Mouse (Mus musculus) layer of hippocampus, adult 9-10 months (tissue): ENCODE data around the gene Gpld1.
"Not testable (repeated sequence)": the region's sequence is repeated elsewhere in the genome, so short reads cannot be mapped to it uniquely, and the experiment has no call there.

Experiments
- DNase-seq: peaks from one replicate; pipeline ENCODE4 v3.0.0; 2022; ENCODE audit warnings: low spot score

Gene Gpld1

DNA sequence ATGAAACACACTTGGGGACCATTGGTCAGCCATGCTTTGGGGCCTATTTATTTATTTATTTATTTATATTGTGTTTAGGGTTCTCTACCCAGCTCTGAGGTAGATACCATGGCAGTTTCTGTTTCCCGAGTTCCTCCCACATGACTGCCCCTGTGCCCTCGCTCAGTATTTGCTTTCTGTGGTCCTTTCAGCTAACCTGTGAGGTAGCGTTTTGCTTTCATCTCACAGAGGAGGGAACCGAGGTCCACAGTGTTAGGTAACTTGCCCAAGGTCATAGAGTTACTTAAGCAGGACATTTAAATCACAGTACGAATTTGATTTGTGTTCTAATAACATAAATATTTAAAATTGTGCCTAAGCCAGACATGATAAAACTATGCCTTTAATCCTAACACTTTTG is 4.2 kb downstream of the Gpld1 start:
- DNase-seq = no peak

DNA sequence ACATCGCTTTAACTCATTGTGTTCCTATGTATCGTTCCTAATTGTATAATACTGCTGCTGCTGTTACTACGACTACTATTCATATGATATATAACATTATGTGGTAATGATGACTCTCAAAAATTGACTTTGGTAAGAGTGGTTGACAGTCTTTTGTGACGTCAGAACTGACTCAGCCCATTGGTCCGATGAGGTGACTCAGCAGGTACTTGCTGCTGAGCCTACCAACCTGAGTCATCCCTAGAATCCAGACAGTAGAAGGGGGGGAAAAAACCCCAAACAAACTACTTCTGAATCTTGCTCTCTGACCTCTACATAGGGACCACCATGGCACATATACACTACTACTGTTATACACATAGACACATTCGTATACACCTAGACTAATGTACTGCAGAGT is 5.9 kb downstream of the Gpld1 start:
- DNase-seq = no peak

DNA sequence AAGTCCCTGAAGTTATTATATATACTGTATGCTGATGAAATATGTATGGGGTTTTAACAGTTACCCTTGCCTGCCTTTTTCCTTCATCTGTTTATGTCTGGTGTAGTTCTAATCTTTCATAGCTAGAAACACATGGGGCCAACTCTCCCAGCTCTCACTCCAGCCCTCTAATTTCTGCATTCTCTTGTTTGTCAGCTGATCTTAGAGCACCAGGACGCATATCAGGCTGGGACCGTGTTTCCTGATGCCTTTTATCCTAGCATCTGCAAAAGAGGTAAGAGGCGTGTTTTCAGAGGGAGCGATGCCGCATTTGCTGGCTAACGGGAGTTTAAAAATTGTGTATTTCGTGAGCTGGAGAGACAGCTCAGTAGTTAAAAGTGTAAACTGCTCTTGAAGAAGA is 9.7 kb downstream of the Gpld1 start:
- DNase-seq = no peak

DNA sequence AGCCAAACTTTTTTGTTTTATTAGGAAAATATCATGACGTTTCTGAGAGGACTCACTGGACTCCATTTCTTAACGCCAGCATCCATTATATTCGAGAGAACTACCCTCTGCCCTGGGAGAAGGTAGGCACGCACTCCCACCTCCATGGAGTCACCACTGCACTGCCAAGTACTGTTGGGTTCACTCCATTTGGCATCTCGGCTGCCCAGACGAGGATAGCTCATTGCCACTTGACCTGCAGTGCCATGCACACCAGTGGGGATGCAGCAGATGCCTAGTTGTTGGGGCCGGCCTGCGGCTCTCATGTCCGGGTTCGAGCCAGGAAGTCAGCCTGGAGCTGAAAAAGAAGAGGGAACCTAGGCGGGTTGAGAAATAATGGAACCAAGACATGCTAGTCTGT is 12.1 kb downstream of the Gpld1 start:
- no peak for DNase-seq

DNA sequence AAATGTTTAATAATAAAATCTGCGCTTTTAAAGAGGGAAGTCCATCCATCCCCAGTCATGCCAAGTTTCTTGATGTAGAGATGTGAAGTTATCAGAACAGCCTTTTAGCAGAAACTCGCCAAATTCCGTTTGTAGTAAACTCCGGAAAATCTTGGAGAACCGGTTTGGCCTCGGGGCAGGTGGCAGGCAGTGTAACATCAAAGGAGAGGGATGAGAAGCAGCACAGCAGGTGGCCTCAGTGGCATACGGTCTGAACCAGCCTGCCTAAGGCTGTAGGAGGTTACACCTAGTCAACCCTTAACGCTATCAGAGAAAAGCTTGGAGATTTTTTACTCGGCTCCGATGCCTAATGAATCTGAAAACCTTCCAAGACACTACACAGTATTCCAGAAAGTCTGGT is 12.5 kb downstream of the Gpld1 start:
- DNase-seq = no peak

DNA sequence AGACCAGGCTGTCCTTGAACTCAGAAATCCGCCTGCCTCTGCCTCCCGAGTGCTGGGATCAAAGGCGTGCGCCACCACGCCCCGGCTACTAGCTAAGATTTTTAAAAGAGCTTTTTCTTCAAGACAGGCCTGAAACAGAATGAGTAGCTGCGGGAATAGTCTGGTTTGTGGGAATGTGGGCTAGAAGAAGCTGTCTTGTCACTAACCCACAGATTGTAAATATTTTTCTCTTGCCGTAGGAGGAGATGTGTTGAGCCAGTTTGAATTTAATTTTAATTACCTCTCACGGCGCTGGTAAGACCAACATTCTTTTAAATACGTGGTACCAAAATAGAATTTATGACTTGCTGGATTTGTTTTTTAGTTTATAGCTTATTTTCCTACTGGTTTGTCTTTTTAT is 15.7 kb downstream of the Gpld1 start:
- DNase-seq = no peak

DNA sequence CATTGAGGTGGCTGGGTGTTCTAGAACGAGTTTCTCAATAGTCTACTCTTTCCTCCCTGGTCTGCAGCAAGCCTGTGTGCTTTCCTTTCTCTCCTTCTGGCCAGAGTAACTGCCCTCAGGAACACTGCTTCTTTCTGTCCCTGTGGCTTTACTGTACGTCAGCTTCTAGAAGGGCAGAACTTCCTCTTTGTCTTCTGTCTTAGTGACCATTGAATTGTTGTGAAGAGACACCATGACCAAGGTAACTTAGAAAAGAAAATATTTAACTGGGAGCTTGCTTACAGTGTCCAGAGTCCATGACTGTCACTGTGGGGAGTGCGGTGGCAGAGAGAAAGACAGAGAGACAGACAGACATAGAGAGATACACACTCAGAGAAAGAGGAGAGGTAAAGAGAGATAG is 17.1 kb downstream of the Gpld1 start:
- DNase-seq = no peak

DNA sequence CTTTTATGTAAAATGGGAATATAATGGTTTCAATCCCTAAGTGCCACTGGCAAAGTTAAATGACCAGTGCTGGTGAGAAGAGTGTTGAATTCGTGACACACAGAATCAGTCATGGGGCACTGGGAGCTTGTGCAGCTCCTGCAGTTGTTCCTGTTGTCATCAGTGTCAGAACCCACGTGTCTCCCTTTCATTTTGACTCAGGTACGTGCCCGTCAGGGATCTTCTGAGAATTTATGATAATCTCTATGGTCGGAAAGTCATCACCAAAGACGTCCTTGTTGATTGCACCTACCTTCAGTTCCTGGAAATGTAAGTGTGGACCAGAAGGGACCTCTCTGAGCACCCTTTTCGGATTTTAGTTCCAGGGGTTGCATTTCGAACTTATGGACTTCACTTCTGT is 19.2 kb downstream of the Gpld1 start:
- no peak for DNase-seq

DNA sequence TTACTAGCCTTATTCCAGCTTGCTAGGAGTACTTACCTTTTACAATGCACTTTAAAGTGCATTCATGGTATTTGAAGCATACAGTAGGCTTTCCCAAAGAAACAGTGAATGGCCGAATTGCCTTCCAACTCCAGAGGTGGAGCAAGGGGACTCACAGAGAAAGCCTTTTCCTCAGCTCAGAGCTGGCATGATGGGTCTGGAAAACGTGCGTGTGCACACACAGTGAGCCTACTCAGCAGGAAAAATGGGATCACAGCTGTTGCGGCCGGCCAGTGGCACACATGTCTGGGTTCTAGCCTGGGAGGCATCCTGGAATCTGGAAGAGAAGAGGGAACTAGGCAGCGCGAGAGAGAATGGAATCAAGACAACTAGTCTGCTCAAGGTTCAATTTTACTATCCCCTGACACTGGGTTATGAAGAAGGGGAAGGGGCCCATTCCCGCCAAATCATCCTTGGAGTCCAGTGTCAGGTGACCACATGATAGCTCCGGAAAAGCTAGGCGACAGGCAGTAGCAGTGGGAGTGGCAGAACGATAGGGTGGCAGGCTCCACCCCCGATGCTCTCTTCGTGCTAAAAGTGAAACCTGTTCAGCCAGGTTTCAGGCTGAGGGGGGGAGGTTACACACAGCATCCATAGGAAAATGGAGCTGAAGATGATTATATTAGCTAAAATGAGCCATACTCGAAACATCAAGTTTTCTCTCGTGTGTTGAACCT is 22.3 kb downstream of the Gpld1 start:
- no peak for DNase-seq

DNA sequence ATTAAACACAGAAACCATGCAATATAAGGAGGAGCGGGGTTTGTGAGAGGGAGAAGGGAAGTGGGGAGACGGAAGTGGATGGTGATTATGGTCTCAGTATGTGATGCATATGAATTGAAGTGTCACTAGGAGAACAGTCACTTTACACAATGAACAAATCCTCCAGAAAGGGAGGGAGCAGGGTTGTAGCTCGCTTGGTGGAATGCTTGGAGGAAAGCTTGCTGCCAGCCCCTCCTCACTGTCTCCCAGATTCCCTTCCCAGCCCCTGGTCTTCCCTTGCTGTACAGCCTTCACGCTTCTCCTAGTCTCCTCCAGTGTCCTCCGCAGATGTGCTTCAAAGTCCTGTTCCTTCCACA is 22.9 kb downstream of the Gpld1 start:
- DNase-seq = no peak

DNA sequence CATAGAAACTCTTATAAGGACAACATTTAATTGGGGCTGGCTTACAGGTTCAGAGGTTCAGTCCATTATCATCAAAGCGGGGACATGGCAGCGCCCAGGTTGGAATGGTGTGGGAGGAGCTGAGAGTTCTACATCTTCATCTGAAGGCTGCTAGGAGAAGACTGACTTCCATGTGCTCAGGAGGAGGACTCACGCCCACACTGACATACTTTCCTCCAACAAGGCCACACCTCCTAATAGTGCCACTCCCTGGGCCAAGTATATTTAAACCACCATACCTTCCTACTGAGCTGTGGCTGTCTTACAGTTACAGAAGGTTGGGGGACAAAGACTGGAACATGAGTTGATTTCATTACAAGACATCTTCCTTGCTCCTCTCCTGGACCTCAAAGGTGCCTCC is 28.8 kb downstream of the Gpld1 start:
- not testable (repeated sequence) for DNase-seq

DNA sequence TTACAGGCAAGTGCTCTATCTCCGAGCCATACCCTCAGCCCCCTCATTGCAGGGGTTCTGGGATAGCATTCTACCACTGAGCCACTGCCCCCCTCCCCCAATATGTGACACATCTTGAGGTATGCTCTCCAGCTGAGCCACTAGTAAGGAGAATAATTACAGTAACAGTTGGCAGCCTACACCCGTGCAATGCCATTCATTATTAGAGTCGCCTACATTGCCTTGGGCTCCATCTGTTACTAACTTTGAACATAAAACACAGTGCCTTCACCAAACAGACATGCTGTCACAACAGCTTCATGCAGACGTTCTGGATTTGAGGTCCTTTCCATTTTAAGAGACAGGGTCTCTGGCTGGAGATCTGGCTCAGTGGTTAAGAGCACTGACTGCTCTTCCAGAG is 33.4 kb downstream of the Gpld1 start:
- peak; percentile 29 for DNase-seq

DNA sequence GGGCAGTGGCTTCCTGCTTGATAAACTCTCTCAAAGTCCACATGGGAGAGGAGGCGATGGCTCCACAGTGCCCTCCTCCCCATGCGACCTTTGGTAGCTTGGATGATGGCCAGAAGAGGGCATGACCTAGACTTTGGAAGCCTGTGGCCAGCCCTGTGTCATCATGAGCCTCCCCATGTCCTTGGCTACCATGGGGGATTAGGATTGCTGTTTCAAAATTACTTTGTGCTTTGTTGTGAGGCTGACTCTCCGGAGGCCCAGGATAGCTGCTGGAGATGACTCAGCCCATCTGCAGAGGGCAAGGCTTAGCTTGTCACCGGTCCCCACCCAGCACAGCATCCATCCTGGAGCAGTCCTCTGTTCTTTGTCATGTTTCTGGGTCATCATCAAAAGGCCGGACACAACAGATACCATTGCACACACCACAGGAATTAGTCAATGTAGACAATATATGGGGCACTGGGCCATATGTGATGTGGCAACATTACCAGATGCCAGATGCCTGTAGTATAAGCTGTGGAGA is 34.9 kb downstream of the Gpld1 start:
- DNase-seq = no peak

DNA sequence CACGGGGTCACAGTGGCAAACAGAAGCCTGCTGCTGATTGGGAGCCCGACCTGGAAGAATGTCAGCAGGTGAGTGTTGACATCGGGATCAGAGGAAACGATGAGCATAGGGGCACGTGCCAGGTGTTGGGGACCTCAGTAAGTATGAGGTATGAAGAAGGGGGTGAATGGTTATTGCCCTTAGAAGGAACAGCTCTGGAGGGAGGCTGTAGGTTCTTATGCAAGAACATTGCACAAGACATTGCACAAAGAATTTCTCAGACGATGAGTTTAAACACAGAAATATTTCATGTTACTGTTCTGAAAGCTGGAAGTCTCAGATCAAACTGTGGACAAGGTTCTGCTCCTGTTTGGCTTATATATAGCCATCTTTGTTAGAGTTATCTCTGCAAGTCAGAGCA is 38.1 kb downstream of the Gpld1 start:
- no peak for DNase-seq

DNA sequence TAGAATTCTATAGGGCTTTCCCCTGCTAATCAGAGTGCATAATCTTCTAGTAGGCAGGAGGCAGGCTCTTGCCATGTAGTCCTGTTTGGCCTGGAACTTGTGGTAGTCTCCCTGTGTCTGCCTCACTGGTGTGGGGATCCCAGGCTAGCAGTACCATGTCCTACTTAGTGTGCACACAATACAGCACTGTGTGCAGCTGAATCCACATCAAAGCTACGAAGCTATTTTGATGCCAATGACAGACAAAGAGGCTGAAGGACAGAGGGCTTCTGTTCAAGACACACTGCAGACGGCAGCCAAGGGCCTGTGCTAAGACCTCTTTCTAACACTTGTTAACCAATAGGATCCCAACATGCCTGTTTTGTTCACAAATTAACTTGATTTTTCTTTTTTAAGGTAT is 42.5 kb downstream of the Gpld1 start:
- peak; percentile 33 for DNase-seq

DNA sequence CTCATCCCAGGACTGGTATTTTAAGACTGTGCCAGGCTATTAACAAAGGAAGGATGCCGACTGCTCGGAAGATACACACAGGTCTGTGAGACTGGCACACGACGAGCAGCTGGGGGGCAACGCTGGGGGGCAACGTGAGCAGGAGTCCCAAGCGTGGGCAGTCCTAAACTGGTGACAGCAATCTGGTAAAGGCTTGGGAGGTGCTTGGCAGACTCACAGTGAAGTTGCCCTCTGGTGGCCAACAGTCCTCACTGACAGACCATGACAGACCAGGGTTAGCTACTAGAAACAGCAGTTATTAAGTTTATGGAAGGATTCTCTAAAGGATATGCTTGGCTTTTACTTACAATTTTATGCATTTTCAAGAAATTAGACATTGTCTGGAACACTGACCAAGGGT is 45.4 kb downstream of the Gpld1 start:
- DNase-seq = no peak

DNA sequence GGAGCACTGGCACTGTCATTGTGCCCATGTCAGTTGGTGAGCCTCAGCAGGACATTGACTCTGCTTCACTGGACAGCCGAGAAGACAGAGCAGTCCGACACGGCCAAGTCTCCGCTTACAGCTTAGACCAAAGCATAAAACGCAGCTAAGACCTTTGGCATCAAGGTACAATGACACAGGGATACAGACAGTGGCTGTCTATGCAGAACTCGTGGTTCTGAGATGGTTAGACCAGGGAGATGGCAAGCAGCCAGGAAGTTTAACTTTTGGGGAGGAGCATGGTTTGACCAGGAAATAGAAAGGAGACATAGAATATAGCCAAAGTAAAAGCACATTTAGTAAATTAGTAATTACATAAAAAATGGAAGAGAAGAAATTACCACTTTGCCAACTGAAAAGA is 46.1 kb downstream of the Gpld1 start:
- no peak for DNase-seq

DNA sequence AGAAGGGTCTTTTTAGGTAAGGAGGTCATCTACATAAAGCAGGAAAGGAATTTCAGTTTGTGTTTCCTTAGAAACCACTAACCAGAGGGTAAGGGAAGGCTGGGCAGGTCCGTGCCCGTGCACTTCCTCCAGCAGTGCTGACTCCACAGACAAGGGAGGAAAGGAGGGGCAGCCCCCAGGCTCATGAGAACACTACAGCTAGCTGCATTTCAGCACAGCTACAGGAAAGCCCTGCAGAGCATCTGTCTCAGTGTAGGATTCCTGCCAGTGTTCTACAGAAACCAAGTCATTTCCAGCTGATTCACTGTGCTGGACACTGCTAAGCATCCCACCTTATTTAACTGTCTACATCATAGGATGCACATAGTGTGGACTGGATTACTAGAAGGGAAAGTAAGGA is 50.2 kb downstream of the Gpld1 start:
- no peak for DNase-seq

DNA sequence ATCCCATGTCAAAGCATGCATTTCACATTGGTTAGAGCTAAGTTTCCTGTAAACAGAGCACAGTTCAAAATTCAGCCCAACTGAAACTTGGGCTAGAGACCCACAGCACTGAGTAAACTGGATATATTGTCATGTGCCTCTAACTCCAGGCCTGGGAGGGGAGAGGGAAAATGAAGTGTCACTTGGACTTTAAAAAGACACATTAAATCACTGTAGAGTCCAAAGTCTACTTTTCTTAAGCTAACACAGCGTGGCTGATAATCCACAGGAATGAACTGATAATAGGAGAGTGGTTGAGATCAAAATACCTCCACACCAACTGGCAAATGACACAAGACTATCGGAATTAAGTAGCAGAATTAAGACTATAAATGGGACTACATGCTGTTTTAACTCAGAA is 56.6 kb downstream of the Gpld1 start:
- no peak for DNase-seq

DNA sequence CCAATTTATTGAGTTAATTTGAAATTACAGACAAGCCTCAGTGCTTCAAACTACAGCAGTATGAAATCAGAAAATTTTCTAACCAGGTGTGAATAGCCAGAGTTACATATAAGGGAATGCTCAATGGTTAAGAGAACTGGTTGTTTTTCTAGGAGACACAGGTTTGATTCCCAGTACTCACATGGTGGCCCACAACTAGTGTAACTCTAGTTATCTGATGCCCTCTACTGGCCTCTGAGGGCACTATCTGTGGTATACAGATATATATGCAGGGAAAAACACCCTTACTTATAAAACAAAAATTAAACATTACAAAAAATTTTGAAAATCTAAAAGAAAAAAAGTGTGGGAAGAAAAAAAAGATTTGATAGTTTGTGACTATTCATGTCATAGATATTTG is 60.0 kb downstream of the Gpld1 start:
- no peak for DNase-seq

DNA sequence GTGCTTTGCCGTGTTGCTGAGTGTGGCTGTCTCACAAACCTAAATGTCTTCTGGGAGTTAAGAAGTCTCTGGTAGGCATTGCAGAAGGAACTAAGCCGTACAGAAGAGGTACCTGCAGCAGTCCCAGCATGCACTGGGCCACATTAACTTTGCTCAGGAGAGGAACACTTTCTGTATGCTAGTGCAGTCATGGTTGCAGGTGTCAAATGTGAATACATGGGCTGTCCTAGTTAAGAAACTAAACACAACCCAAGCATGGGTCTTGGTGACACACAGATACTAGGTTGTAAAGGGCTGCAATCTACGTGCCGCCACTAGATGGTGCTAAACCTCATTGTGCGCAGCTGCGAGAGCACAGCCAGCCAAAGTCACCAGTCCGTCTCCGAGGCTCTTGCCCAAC is 64.2 kb downstream of the Gpld1 start:
- DNase-seq = no peak

DNA sequence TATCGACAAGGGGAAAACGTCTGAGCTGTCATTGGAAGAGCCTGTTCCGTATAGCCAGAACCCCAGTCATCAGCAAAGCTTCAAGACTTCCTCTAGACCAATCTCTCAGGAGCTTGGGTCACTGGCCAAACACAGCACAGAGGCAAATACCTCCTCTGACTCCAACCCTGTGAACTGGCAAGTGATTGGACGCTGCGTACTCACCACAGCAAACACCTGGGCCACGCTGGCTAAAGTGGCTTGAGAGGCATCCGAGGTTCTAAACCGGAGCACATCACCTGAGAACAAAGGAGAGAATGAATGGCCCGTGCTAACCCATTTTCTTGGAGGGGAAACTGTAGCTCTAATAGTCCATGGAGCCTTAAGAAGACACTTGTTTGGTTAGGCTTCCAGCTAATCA is 75.4 kb downstream of the Gpld1 start:
- DNase-seq = no peak

DNA sequence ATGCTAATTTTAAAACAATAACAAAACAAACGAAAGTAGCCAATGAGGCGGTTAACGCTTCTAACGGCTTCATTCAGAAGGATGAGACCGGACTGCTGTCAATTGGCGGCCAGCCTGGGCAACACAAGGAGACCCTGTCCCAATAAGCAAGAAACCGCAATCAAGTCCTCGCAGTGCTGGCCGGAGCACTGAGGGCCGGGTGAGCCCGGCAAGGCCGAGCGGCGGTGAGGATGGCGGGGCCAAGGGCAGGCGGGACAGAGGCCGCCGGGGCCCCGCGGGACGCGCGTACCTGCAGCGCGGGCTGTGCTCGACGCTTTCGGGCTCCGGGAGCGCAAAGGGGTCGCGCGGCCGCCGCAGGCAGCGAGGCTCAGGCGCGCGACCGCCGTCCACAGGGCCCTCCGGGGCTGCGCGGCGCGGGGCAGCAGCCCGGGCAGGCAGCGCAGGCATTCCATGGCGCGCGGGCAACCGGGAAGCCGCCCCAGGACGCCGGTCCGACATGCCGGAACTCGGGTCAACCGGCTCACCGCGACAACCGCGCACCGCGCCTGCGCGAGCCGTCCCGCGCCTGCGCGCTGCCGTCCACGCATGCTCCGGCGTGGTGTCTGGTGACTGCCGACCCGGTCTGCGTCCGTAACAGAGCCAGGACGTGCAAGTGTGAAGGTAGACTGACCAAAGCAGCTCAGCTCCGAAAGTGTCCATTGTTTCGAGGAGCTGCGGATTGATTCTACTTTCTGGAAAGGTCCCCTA is 77.0 kb downstream of the Gpld1 start, which contains the start of gene Mrs2:
TSS of gene Mrs2 (minus strand) at position 587 of the 747 bp plus-strand sequence.
- peak; percentile 55 for DNase-seq

DNA sequence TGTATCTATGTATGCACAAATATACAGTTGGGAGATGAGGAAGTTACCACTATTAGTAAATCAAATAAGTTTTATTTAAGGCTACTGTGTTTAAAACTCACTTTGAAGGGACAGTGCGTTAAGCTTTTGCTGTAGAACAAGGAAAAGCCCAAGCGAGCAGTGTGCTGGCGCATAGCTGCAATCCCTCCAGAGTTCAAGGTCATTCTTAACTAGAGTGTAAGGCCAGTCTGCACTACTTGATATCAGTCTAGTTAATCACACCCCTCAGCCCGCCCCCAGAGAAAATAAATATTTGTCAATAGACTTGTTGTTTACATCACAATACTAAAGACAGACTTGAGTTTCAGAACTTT is 77.6 kb downstream of the Gpld1 start:
- no peak for DNase-seq
